ENCODE assay signal across 27 mouse cellular contexts in the genomic region with DNA sequence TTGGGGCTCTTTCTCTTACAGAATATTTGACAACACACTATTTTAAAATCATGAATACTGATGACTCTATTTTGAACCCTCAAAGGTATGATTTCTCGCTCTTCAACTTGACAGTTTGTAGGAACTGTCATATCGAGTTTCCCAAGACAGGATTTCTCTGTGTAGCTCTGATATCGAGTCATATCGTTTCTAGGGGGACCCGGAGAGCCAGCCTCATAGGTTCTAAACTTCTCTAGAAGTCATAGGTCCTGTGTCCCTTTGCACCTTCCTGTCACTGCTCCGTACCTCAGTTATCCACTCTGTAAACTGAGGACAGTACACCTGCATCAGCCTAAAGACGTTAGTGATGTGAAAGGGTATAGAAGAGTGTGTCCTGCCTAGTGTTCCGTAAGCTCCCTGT. TPM values are rescaled to one million over a fixed set of nuclear protein-coding genes. Genes with fewer than 3 reads are reported as not detected.
"Had no signal": no experiment of that assay in that cellular context is flagged by ENCODE, and none has a peak within 500 bp of the region (broad histone marks: within the 10 kb centered on the region; RNA-seq: fewer than 3 reads in every experiment).

No protein-coding gene starts in this region.

- H3K27me3 ChIP-seq: intestine, embryonic 15.5 days; kidney, embryonic 15.5 days had no signal

- H3K9me3 ChIP-seq: intestine, embryonic 15.5 days; kidney, embryonic 15.5 days; limb, embryonic 12.5 days; limb, embryonic 15.5 days; lung, embryonic 15.5 days; midbrain, embryonic 10.5 days had no signal

- DNase-seq: kidney, adult 11 months; kidney, adult 8-10 months; kidney, postnatal 10 days; kidney, postnatal 36 days; left cerebral cortex, postnatal 4 days; lung, adult 18-20 months; lung, postnatal 14 days; lung, postnatal 4 days; midbrain, embryonic 14.5 days; thymus, adult 2 months; thymus, postnatal 14 days; thymus, postnatal 4 days had no signal

- H3K4me3 ChIP-seq: intestine, embryonic 15.5 days; kidney, embryonic 15.5 days; limb, embryonic 12.5 days; limb, embryonic 15.5 days; lung, embryonic 15.5 days; midbrain, embryonic 10.5 days had no signal

- H3K4me2 ChIP-seq: intestine, embryonic 15.5 days; limb, embryonic 12.5 days; limb, embryonic 15.5 days; lung, embryonic 15.5 days had no signal

- H3K9ac ChIP-seq: intestine, embryonic 15.5 days; kidney, embryonic 15.5 days; limb, embryonic 12.5 days; limb, embryonic 15.5 days; lung, embryonic 15.5 days had no signal

- H3K27ac ChIP-seq: intestine, embryonic 15.5 days; kidney, embryonic 15.5 days; limb, embryonic 12.5 days; limb, embryonic 15.5 days; lung, embryonic 15.5 days; midbrain, embryonic 10.5 days; stomach, postnatal 0 days had no signal

- ATAC-seq: intestine, embryonic 15.5 days had no signal

RNA-seq across cellular contexts. Expression of a gene that starts 11.5 kb away (rescaled TPM):
- total RNA-seq: layer of hippocampus, postnatal 14 days; left cerebral cortex, postnatal 14 days; left cerebral cortex, postnatal 4 days; megakaryocyte progenitor cell, adult 5-6 weeks had no signal
- polyA plus RNA-seq: midbrain, embryonic 14.5 days; neural tube, embryonic 14.5 days; small intestine, adult 2 months; stomach, embryonic 14.5 days had no signal

RNA-seq across cellular contexts. Expression of a gene that starts 27.1 kb away (rescaled TPM):
- total RNA-seq: megakaryocyte progenitor cell, adult 5-6 weeks had no signal
- polyA plus RNA-seq: intestine, embryonic 15.5 days; kidney, embryonic 15.5 days; limb, embryonic 12.5 days; limb, embryonic 15.5 days; lung, embryonic 15.5 days; midbrain, embryonic 10.5 days; neural tube, embryonic 11.5 days; small intestine, adult 2 months; spleen, adult 2 months; stomach, postnatal 0 days had no signal
